9 mouse cellular contexts compared by ENCODE assay signal in genomic region chr13:118714284-118715065, GRCm38 (mm10). TPM values are rescaled to one million over a fixed set of nuclear protein-coding genes. Genes with fewer than 3 reads are reported as not detected.
A peak's percentile ranks its signal among the peaks of the same experiment; 100 is the strongest.
DNase-seq lines count a peak whose midpoint lies in the region; ATAC-seq and TF ChIP-seq lines count a peak whose summit lies in the region.
"Had no signal": no experiment of that assay in that cellular context is flagged by ENCODE, and none has a peak within 500 bp of the region (broad histone marks: within the 10 kb centered on the region; RNA-seq: fewer than 3 reads in every experiment).

No protein-coding gene starts in this region.

- no peaks in the 10 kb centered on the region for H3K36me3 ChIP-seq in heart, embryonic 16.5 days (ENCODE audit: control insufficient read depth, insufficient read depth)
- no peaks in the 10 kb centered on the region for H3K36me3 ChIP-seq in limb, embryonic 14.5 days (ENCODE audit: control insufficient read depth, insufficient read depth, low read length)
- H3K36me3 ChIP-seq in neural tube, embryonic 12.5 days, result no peaks in the 10 kb centered on the region

- H3K4me1 ChIP-seq in heart, embryonic 16.5 days (ENCODE audit: control insufficient read depth, insufficient read depth, low read length), result peaks cover 10% of the 10 kb centered on the region
- H3K4me1 ChIP-seq in limb, embryonic 14.5 days (ENCODE audit: control insufficient read depth, insufficient read depth, low read length), result no peaks in the 10 kb centered on the region
- H3K4me1 ChIP-seq in neural tube, embryonic 12.5 days, result peaks cover 24% of the 10 kb centered on the region; the same call in 1 of the 2 replicates

- H3K9ac ChIP-seq in heart, embryonic 16.5 days (ENCODE audit: low read length), result peak overlapping the region; percentile 3; the same call in 1 of the 2 replicates
- H3K9ac ChIP-seq in limb, embryonic 14.5 days (ENCODE audit: low read depth, low read length, severe bottlenecking), result peak overlapping the region; percentile 49
- peak overlapping the region; percentile 57 for H3K9ac ChIP-seq in neural tube, embryonic 12.5 days

- no peaks in the 10 kb centered on the region for H3K9me3 ChIP-seq in heart, embryonic 16.5 days (replicated peaks; ENCODE audit: control insufficient read depth, low read length)
- H3K9me3 ChIP-seq in limb, embryonic 14.5 days (ENCODE audit: control insufficient read depth, low read length), result no peaks in the 10 kb centered on the region
- no peaks in the 10 kb centered on the region for H3K9me3 ChIP-seq in neural tube, embryonic 12.5 days

- H3K27me3 ChIP-seq in heart, embryonic 16.5 days (ENCODE audit: control insufficient read depth, insufficient read depth, low read length), result peaks cover 9% of the 10 kb centered on the region
- no peaks in the 10 kb centered on the region for H3K27me3 ChIP-seq in limb, embryonic 14.5 days (ENCODE audit: control insufficient read depth, insufficient read depth, low read length)
- H3K27me3 ChIP-seq in neural tube, embryonic 12.5 days (replicated peaks), result peaks cover 22% of the 10 kb centered on the region

- WGBS in heart, embryonic 16.5 days, result under 1% methylated on average over 34 of the region's 36 CpGs
- under 1% methylated on average over 25 of the region's 36 CpGs for WGBS in limb, embryonic 14.5 days
- WGBS in neural tube, embryonic 12.5 days, result under 1% methylated on average over 35 of the region's 36 CpGs

- TF ChIP-seq POLR2A in limb, embryonic 14.5 days (IDR thresholded peaks at IDR 0.05; ENCODE audit: borderline replicate concordance, extremely low read depth, insufficient read depth, insufficient read length), result no peak

- H3K4me2 ChIP-seq in heart, embryonic 16.5 days (ENCODE audit: low read depth, low read length), result peak overlapping the region; percentile 93
- H3K4me2 ChIP-seq in limb, embryonic 14.5 days (replicated peaks; ENCODE audit: low read depth, low read length, severe bottlenecking), result peak overlapping the region; percentile 85
- H3K4me2 ChIP-seq in neural tube, embryonic 12.5 days (replicated peaks), result peak overlapping the region; percentile 98

- intact Hi-C loops in left cerebral cortex, postnatal 4 days (cut with DNase I), result no loop called here

- ATAC-seq in heart, embryonic 16.5 days (replicated peaks; ENCODE audit: extremely low read depth, insufficient read depth, low FRiP score), result peak; percentile 37; the same call in 1 of the 2 replicates
- ATAC-seq in limb, embryonic 14.5 days (ENCODE audit: low FRiP score, low read depth), result peak; percentile 69
- ATAC-seq in neural tube, embryonic 12.5 days (ENCODE audit: low FRiP score, low read depth), result peak; percentile 73

- peak overlapping the region; percentile 61 for H3K4me3 ChIP-seq in heart, embryonic 16.5 days (ENCODE audit: low read length)
- peak overlapping the region; percentile 55 for H3K4me3 ChIP-seq in limb, embryonic 14.5 days (replicated peaks; ENCODE audit: low read length)
- peak overlapping the region; percentile 49 for H3K4me3 ChIP-seq in neural tube, embryonic 12.5 days

- DNase-seq in left cerebral cortex, postnatal 4 days, result peak; percentile 33
- DNase-seq in left cerebral cortex, adult 9 months (ENCODE audit: low spot score in 2 of 2), result no peak
- peak; percentile 74 for DNase-seq in embryo, embryonic 10 days (ENCODE audit: low spot score)
- peak; percentile 51 for DNase-seq in limb, embryonic 14.5 days (ENCODE audit: low spot score)
- DNase-seq in cerebellum, adult 9-11 months, result no peak
- DNase-seq in adrenal gland, adult 8-10 months, result no peak

- H3K27ac ChIP-seq in heart, embryonic 16.5 days (ENCODE audit: low read length), result no peak overlapping the region
- H3K27ac ChIP-seq in limb, embryonic 14.5 days (replicated peaks; ENCODE audit: low read depth, low read length), result peak overlapping the region; percentile 73
- H3K27ac ChIP-seq in neural tube, embryonic 12.5 days, result no peak overlapping the region

RNA-seq across cellular contexts. Expression of gene Fgf10, which starts 44.9 kb away (rescaled TPM):
- 1 to 10 TPM; 6.7 to 7.5 TPM for total RNA-seq in left cerebral cortex, postnatal 4 days (2021)
- 0.80 and 2.0 TPM in 2 replicates for polyA plus RNA-seq in heart, embryonic 16.5 days (2015; fragmentation: Nextera tagmentation; extraction: Ambion mirVana)
- 7.9 and 8.0 TPM in 2 replicates for polyA plus RNA-seq in limb, embryonic 14.5 days (2012; rRNA removed)
- 11.4 and 12.5 TPM in 2 replicates for polyA plus RNA-seq in limb, embryonic 14.5 days (2014; fragmentation: Nextera tagmentation; extraction: Ambion mirVana)
- polyA plus RNA-seq in neural tube, embryonic 12.5 days (2016; fragmentation: Nextera tagmentation; extraction: Ambion mirVana), result 1.1 and 1.3 TPM in 2 replicates
- 1 to 10 TPM; 1.0 to 4.4 (median 1.9) TPM for total RNA-seq in adrenal gland, adult 8-10 months (2022)
- total RNA-seq: liver, adult 2 months had no signal
- polyA plus RNA-seq: liver, adult 2 months had no signal

Comparison
In these comparisons a context has a peak if more than half of its experiments do, and no peak if none do; other contexts are left out.
1. DNase-seq: peak in left cerebral cortex, postnatal 4 days (single experiment), embryo, embryonic 10 days (single experiment) and limb, embryonic 14.5 days (single experiment); none in left cerebral cortex, adult 9 months (0 of 2), cerebellum, adult 9-11 months (single experiment) and adrenal gland, adult 8-10 months (single experiment).
2. H3K9ac ChIP-seq: peak in every context shown above with its lines; median percentile 57 in neural tube, embryonic 12.5 days; 49 in limb, embryonic 14.5 days; 3 in heart, embryonic 16.5 days.
3. Peak in every context shown above with its lines, with median percentiles within 50 percentile points of each other: ATAC-seq, H3K4me2 ChIP-seq and H3K4me3 ChIP-seq.